Mouse (Mus musculus) C2C12 (cell line): Measurements from ENCODE around the gene Mcemp1.

ENCODE experiments used
- CTCF ChIP-seq: IDR thresholded peaks from one replicate; pipeline ENCODE4 v1.5.1; 2011; ENCODE audit not compliant: control insufficient read depth, insufficient read depth, insufficient read length
- MAX ChIP-seq: IDR thresholded peaks from one replicate; pipeline ENCODE4 v1.6.1; 2011; ENCODE audit warnings: mild to moderate bottlenecking, control low read depth

- TF ChIP-seq CTCF (no peak), MAX (no peak)
Measured at GRCm38 (mm10) chr8:3687537-3687936, 22.0 kb downstream of the Mcemp1 start.
